Mouse (Mus musculus): ENCODE data around the gene Fam43a. TPM values are rescaled to one million over a fixed set of nuclear protein-coding genes. Genes with fewer than 3 reads are reported as not detected.

Fam43a gene
- polyA plus RNA-seq (2015; fragmentation: Nextera tagmentation; extraction: Ambion mirVana), result 23.1 and 24.7 TPM in 2 replicates

GRCm38 (mm10) chr16:30599491-30600268, at the start of gene Fam43a:
Fam43a (plus strand) TSS chr16:30599723.
- peak within 1 kb of the TSS; percentile 84 for H3K27ac ChIP-seq (replicated peaks)
- H3K4me1 ChIP-seq, result peaks cover 59% of the 10 kb centered on the region
- no peaks in the 10 kb centered on the region for H3K9me3 ChIP-seq (replicated peaks)
- H3K36me3 ChIP-seq, result no peaks in the 10 kb centered on the region
- peaks cover 19% of the 10 kb centered on the region; the same call in 1 of the 2 replicates for H3K27me3 ChIP-seq (replicated peaks)
- WGBS, result under 1% methylated on average over 63 of the region's 63 CpGs
- H3K9ac ChIP-seq (replicated peaks), result peak within 1 kb of the TSS; percentile 80
- peak; percentile 75 for ATAC-seq (ENCODE audit: low FRiP score)
- H3K4me2 ChIP-seq, result peak within 1 kb of the TSS; percentile 97
- H3K4me3 ChIP-seq (replicated peaks), result peak within 1 kb of the TSS; percentile 80

DNA sequence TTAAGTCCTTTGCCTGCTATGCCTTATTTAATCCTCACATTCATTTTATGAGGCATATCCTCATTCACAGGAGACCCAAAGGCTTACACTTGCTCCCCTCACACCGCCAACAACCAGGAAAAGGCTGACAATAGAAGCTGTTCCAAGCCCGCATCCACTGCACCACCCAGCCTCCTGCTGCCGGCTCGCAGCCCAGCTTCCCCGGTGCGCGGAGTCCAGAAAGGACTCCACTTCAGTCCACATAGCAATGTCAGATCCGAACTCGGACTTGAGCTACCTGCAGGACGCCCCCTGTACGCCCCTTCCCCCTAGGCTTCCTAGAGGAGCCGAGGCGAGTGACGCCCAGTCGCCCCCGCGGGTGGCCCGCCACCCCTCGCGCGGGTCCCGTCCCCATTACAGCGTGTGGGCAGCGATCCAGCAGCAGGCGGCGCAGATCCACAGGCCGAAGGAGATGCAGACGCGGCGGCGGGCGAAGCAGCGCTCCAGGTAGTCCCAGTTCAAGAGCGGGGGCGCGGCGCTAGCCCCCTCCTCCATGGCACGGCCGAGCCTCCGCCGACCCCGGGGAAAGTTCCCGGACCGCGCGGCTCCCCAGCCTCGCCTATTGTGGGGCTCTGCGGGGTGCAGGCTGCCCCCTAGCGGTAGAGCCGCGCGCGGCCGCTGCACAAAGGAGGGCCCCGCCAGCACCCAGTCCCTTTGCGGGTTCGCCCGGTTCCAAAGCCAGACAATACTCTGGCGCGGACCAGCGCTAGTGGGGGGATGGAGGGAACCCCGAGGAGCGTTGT, 49.4 kb upstream of the Fam43a start:
- peaks cover 31% of the 10 kb centered on the region for H3K4me1 ChIP-seq
- H3K4me2 ChIP-seq, result peak overlapping the region; percentile 79
- H3K27me3 ChIP-seq (replicated peaks), result no peaks in the 10 kb centered on the region
- WGBS, result under 1% methylated on average over 61 of the region's 63 CpGs
- H3K36me3 ChIP-seq, result peaks cover 18% of the 10 kb centered on the region
- peaks cover 4% of the 10 kb centered on the region for H3K9me3 ChIP-seq (replicated peaks)
- peak; percentile 91 for ATAC-seq (ENCODE audit: low FRiP score)
- peak overlapping the region; percentile 90 for H3K27ac ChIP-seq (replicated peaks)
- peak overlapping the region; percentile 78 for H3K9ac ChIP-seq (replicated peaks)
- H3K4me3 ChIP-seq (replicated peaks), result peak overlapping the region; percentile 76

DNA sequence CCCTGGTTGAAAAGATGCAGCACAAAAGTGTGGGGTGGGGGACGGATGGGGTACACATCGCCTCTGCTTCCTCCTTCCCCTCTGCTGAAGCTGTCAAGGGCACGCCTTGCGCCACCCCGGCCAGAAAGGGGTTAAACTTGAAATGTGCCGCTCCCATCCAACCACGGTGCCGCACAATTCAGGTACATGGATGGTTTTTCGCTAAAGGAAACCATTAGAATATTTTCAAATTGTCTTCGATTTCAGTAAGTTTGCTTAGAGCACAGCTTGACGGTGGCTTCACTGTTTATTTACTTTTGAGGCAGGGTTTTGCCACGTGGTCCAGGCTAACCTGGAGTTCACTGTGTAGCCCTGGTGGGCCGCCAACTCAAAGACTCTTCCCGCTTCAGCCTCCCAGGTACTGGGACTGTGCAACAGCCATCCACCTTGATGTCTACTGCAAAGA, 48.8 kb upstream of the Fam43a start, which contains the start of gene Tmem44:
Gene Tmem44 (minus strand): TSS at position 95 of the 445 bp plus-strand sequence.
- Histone ChIP-seq H3K4me2 (peak within 1 kb of the TSS; percentile 79), H3K4me1 (peaks cover 31% of the 10 kb centered on the region), H3K27me3 (replicated peaks) (no peaks in the 10 kb centered on the region), H3K36me3 (peaks cover 17% of the 10 kb centered on the region), H3K9ac (replicated peaks) (peak within 1 kb of the TSS; percentile 78), H3K9me3 (replicated peaks) (peaks cover 6% of the 10 kb centered on the region), H3K4me3 (replicated peaks) (peak within 1 kb of the TSS; percentile 76), H3K27ac (replicated peaks) (peak within 1 kb of the TSS; percentile 90)
- ATAC-seq (ENCODE audit: low FRiP score), result peak; percentile 64
- WGBS, result 5% methylated on average over 14 of the region's 14 CpGs

DNA sequence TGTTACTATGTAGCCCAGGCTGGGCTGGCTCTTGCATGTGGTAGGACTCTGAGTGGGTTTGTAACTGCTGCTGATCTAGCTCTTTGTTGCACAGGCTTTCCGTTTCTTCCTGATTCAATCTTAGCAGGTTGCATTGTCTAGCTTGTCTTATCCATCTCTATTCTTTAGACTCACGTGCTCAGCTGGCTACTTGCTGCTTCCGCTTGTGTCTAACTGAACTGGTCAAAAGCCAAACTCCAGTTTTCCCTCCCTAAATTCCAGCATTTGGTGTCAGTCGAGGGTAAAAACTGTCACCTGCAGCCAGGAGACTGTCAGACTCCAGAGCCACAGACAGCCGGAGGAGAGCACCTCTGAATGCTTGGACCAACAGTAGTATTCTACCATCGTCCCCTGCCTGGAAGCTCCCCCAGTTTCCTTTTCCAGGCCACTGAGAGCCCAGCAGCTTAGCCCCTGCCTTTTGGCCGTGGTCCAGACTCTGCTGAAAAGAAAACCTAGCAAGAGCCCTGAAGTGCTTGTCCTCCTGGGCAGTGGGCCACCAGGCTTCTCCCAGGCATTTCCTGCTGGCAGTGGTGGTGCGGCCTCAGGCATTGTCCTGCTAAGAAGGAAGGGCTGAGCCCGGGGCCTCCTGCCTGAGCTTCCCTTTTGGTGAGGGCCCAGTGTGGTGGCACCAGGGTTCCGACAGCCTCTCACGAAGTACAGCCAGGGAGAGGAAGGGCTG, 46.7 kb upstream of the Fam43a start:
- Histone ChIP-seq H3K9me3 (replicated peaks) (peaks cover 6% of the 10 kb centered on the region), H3K27me3 (replicated peaks) (no peaks in the 10 kb centered on the region), H3K36me3 (peaks cover 15% of the 10 kb centered on the region), H3K4me1 (peaks cover 29% of the 10 kb centered on the region), H3K9ac (replicated peaks) (no peak overlapping the region), H3K4me3 (replicated peaks) (no peak overlapping the region), H3K27ac (replicated peaks) (peak overlapping the region; percentile 75), H3K4me2 (no peak overlapping the region)
- peak; percentile 20 for ATAC-seq (ENCODE audit: low FRiP score)
- 32% methylated on average over 11 of the region's 11 CpGs for WGBS

GRCm38 (mm10) chr16:30554109-30554508, 45.4 kb upstream of the Fam43a start:
- H3K4me2 ChIP-seq, result no peak overlapping the region
- ATAC-seq (ENCODE audit: low FRiP score), result no peak
- H3K27me3 ChIP-seq (replicated peaks), result no peaks in the 10 kb centered on the region
- peaks cover 25% of the 10 kb centered on the region for H3K36me3 ChIP-seq
- WGBS, result 96% methylated on average over 8 of the region's 8 CpGs
- no peak overlapping the region for H3K9ac ChIP-seq (replicated peaks)
- H3K4me3 ChIP-seq (replicated peaks), result no peak overlapping the region
- peaks cover 6% of the 10 kb centered on the region for H3K9me3 ChIP-seq (replicated peaks)
- H3K27ac ChIP-seq (replicated peaks), result no peak overlapping the region
- H3K4me1 ChIP-seq, result peaks cover 16% of the 10 kb centered on the region

DNA sequence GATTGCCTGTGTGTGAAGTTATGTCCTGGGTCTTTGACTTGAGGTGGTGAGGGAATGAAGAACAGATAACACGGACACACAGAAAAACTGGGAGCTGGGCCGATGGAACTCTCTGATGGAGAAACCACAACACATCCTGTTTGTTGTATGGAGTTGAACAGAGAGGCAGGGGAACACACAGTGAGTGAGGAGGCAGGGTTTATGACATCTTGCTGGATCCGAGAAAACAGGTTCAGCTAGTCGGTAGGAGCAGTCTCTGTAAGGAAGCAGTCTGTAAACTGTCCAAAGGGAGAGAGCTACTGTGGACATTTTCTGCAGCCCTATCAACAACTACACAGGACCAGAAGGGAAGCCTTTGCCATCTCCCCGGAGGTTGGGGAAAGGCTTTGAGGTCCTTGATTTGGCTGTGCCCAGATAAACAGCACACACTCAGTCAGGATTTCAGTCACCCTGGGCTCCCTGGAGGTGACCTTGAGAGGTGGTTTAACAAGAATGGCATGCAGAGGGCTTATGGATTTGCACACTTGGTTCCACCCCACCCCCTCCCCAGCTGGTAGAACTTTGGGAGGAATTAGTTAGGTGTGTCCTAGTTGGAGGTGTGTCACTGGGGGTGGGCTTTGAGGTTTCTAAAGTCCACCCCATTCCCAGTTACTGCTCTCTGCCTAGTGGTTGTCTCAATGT, 40.1 kb upstream of the Fam43a start:
- no peak overlapping the region for H3K27ac ChIP-seq (replicated peaks)
- peaks cover 75% of the 10 kb centered on the region for H3K36me3 ChIP-seq
- WGBS, result 95% methylated on average over 5 of the region's 5 CpGs
- no peaks in the 10 kb centered on the region for H3K27me3 ChIP-seq (replicated peaks)
- H3K9ac ChIP-seq (replicated peaks), result no peak overlapping the region
- H3K9me3 ChIP-seq (replicated peaks), result peaks cover 6% of the 10 kb centered on the region
- ATAC-seq (ENCODE audit: low FRiP score), result no peak
- H3K4me2 ChIP-seq, result no peak overlapping the region
- no peaks in the 10 kb centered on the region for H3K4me1 ChIP-seq
- no peak overlapping the region for H3K4me3 ChIP-seq (replicated peaks)

DNA sequence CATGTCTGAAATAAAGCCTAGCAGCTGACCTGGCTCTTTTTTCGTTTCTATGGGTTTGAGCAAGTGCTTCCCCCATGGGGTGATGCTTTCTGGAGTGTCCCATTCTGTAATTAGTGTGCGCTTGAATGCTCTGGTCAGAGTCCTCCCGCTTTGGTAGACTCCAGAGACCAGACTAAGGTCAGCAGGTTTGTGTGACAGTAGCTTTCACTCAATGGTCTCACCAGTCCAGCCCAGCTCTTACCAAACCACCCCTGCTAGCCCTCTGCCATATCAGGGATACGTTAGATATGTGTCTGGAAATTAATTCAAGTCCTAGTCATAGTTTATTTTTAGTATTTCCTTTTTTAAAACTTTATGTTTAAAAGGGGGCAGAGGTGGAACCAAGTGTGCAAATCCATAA, 38.9 kb upstream of the Fam43a start:
- Histone ChIP-seq H3K4me1 (no peaks in the 10 kb centered on the region), H3K9me3 (replicated peaks) (no peaks in the 10 kb centered on the region), H3K9ac (replicated peaks) (no peak overlapping the region), H3K4me3 (replicated peaks) (no peak overlapping the region), H3K4me2 (no peak overlapping the region), H3K27ac (replicated peaks) (no peak overlapping the region), H3K27me3 (replicated peaks) (no peaks in the 10 kb centered on the region), H3K36me3 (peaks cover 81% of the 10 kb centered on the region)
- ATAC-seq (ENCODE audit: low FRiP score), result no peak
- 93% methylated on average over 4 of the region's 4 CpGs for WGBS

- Histone ChIP-seq H3K4me3 (replicated peaks) (no peak overlapping the region), H3K4me2 (no peak overlapping the region), H3K4me1 (no peaks in the 10 kb centered on the region), H3K9me3 (replicated peaks) (no peaks in the 10 kb centered on the region), H3K27ac (replicated peaks) (no peak overlapping the region), H3K9ac (replicated peaks) (no peak overlapping the region), H3K27me3 (replicated peaks) (no peaks in the 10 kb centered on the region), H3K36me3 (peaks cover 86% of the 10 kb centered on the region)
- 89% methylated on average over 6 of the region's 6 CpGs for WGBS
- ATAC-seq (ENCODE audit: low FRiP score), result no peak
Observed at GRCm38 (mm10) chr16:30565631-30566030, 33.9 kb upstream of the Fam43a start.

GRCm38 (mm10) chr16:30570173-30570572, 29.4 kb upstream of the Fam43a start:
- Histone ChIP-seq H3K4me2 (no peak overlapping the region), H3K4me3 (replicated peaks) (no peak overlapping the region), H3K27me3 (replicated peaks) (no peaks in the 10 kb centered on the region), H3K4me1 (no peaks in the 10 kb centered on the region), H3K36me3 (peaks cover 82% of the 10 kb centered on the region), H3K9ac (replicated peaks) (no peak overlapping the region), H3K9me3 (replicated peaks) (no peaks in the 10 kb centered on the region), H3K27ac (replicated peaks) (no peak overlapping the region)
- 97% methylated on average over 4 of the region's 4 CpGs for WGBS
- no peak for ATAC-seq (ENCODE audit: low FRiP score)

GRCm38 (mm10) chr16:30571378-30571777, 28.1 kb upstream of the Fam43a start:
- Histone ChIP-seq H3K36me3 (peaks cover 88% of the 10 kb centered on the region), H3K4me2 (no peak overlapping the region), H3K27ac (replicated peaks) (no peak overlapping the region), H3K4me1 (no peaks in the 10 kb centered on the region), H3K4me3 (replicated peaks) (no peak overlapping the region), H3K27me3 (replicated peaks) (no peaks in the 10 kb centered on the region), H3K9me3 (replicated peaks) (no peaks in the 10 kb centered on the region), H3K9ac (replicated peaks) (no peak overlapping the region)
- 97% methylated on average over 5 of the region's 5 CpGs for WGBS
- no peak for ATAC-seq (ENCODE audit: low FRiP score)

- no peak overlapping the region for H3K27ac ChIP-seq (replicated peaks)
- H3K4me3 ChIP-seq (replicated peaks), result no peak overlapping the region
- H3K36me3 ChIP-seq, result peaks cover 88% of the 10 kb centered on the region
- WGBS, result 65% methylated on average over 4 of the region's 4 CpGs
- no peak for ATAC-seq (ENCODE audit: low FRiP score)
- H3K4me2 ChIP-seq, result no peak overlapping the region
- no peak overlapping the region for H3K9ac ChIP-seq (replicated peaks)
- no peaks in the 10 kb centered on the region for H3K27me3 ChIP-seq (replicated peaks)
- H3K9me3 ChIP-seq (replicated peaks), result no peaks in the 10 kb centered on the region
- H3K4me1 ChIP-seq, result no peaks in the 10 kb centered on the region
Observed at GRCm38 (mm10) chr16:30572239-30572638, 27.3 kb upstream of the Fam43a start.
